Mouse (Mus musculus): Measurements from ENCODE around the gene Adam12.

DNA sequence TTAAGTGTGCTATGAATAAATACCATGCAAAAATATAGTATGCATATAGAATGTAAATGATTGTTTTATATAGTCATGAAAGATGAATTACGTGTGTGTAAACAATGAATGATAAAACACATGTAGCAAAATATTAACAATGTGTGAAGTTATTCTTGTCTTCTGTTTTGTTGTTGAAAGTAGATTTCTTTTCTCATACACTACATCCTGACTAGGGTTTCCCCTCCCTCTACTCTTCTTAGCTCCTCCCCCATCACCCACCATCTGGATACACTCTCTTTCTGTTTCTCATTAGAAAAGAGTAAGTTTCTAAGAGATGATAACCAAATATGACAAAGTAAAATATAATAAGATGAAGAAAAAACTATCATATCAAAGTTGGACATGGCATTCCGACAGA is 16.1 kb upstream of the Adam12 start:
- no peak for TF ChIP-seq POLR2A (IDR thresholded peaks at IDR 0.05; ENCODE audit: low read depth, low read length)
- no peak for TF ChIP-seq CTCF (IDR thresholded peaks at IDR 0.05; ENCODE audit: extremely low read depth, insufficient read depth, insufficient read length, insufficient replicate concordance)

All from spleen, adult 2 months (tissue).